Mouse (Mus musculus): Measurements from ENCODE around the gene Ssbp2. TPM values are rescaled to one million over a fixed set of nuclear protein-coding genes. Genes with fewer than 3 reads are reported as not detected.
A peak's percentile ranks its signal among the peaks of the same experiment; 100 is the strongest.

Gene Ssbp2
- polyA plus RNA-seq, 1 experiment = 18.1 TPM

DNA sequence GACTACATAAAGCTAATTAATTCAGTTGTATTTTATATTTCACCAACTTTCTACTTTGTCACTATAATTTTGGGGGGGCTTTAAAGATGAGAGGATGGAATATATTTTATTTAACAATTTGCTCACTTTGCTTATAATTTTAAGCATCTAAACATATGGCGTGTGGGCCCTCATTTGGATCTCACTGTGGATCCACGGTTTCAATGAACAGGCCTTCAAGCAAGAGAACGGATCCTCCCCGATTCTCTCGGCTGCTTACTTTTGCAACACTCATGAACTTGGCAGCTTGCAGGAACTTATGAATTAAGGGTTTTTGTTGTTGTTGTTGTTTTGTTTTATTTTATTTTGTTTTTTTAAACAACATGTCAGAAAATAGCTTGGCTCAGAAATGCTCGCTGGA lies 259.4 kb downstream of the Ssbp2 start:
- no peaks in the 10 kb centered on the region for H3K36me3 ChIP-seq (ENCODE audit: control insufficient read depth, insufficient read depth, low read length)
- no peak for TF ChIP-seq CTCF (conservative IDR thresholded peaks at IDR 0.05; ENCODE audit: insufficient read depth, insufficient read length, low read depth, low read length)
- TF ChIP-seq POLR2A (IDR thresholded peaks at IDR 0.05; ENCODE audit: low read depth, low read length) = no peak
- DNase-seq = no peak
- WGBS = 89% methylated on average over 6 of the region's 6 CpGs
- H3K27ac ChIP-seq (ENCODE audit: insufficient read depth, low read depth, low read length) = no peak overlapping the region
- H3K4me3 ChIP-seq (ENCODE audit: insufficient read depth, low read depth, low read length) = no peak overlapping the region
- H3K4me1 ChIP-seq (ENCODE audit: control insufficient read depth, insufficient read depth, low read length) = no peaks in the 10 kb centered on the region
- no peaks in the 10 kb centered on the region for H3K27me3 ChIP-seq (replicated peaks; ENCODE audit: control insufficient read depth, insufficient read depth, low read length)

DNA sequence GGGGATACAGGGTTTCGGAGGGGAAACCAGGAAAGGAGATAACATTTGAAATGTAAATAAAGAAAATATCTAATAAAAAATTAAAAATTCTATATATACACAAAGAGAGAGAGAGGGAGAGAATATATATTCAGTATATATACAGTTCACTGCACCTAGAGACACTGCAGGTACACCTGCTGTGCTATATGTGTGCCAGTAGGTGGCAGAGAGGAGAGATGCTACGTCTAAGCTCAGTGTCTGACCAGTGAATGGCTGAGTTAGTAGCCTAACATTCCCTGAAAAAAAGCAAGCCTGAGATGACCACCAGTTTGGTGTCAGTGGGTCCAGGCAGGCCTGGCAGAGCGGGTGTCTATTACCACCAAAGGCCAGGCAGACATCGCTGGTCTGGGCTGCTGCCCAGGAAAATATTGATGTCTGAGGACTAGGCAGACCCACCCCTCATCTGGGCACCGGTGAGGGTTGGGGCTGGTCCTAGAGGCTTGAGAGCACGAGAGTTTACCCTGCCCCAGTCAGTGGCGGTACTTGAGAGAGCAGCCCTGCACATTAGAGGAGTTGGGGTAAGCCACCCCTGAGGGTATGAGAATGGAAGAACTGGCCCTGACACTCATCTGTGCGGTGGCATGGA lies 263.1 kb downstream of the Ssbp2 start:
- Histone ChIP-seq H3K27me3 (replicated peaks; ENCODE audit: control insufficient read depth, insufficient read depth, low read length) (no peaks in the 10 kb centered on the region), H3K4me3 (ENCODE audit: insufficient read depth, low read depth, low read length) (no peak overlapping the region), H3K36me3 (ENCODE audit: control insufficient read depth, insufficient read depth, low read length) (no peaks in the 10 kb centered on the region), H3K27ac (ENCODE audit: insufficient read depth, low read depth, low read length) (no peak overlapping the region), H3K4me1 (ENCODE audit: control insufficient read depth, insufficient read depth, low read length) (no peaks in the 10 kb centered on the region)
- TF ChIP-seq CTCF (conservative IDR thresholded peaks at IDR 0.05; ENCODE audit: insufficient read depth, insufficient read length, low read depth, low read length) (peak; percentile 77), POLR2A (IDR thresholded peaks at IDR 0.05; ENCODE audit: low read depth, low read length) (no peak)
- peak; percentile 35 for DNase-seq
- 69% methylated on average over 8 of the region's 8 CpGs for WGBS

DNA sequence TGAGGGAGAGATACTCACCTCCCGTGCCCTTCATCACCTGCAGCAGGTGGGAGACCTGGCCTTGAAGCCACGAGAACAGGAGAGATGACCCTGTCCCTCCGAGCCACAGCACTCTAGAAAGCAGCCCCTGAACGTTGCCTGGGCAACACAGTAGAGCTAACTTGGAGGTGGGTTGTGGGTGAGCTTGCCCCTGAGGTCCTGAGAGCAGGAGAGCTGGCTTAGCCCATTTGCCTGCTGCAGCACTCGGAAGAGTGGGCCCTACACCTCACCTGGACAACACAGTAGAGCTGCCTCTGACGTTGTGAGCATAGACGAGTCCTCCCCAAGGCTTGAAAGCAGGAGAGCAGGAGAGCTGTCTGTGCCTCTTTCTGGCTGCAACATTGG lies 263.6 kb downstream of the Ssbp2 start:
- TF ChIP-seq POLR2A (IDR thresholded peaks at IDR 0.05; ENCODE audit: low read depth, low read length) = no peak
- no peak for TF ChIP-seq CTCF (conservative IDR thresholded peaks at IDR 0.05; ENCODE audit: insufficient read depth, insufficient read length, low read depth, low read length)
- H3K36me3 ChIP-seq (ENCODE audit: control insufficient read depth, insufficient read depth, low read length) = no peaks in the 10 kb centered on the region
- H3K27ac ChIP-seq (ENCODE audit: insufficient read depth, low read depth, low read length) = no peak overlapping the region
- 85% methylated on average over 7 of the region's 7 CpGs for WGBS
- DNase-seq = no peak
- no peaks in the 10 kb centered on the region for H3K4me1 ChIP-seq (ENCODE audit: control insufficient read depth, insufficient read depth, low read length)
- no peak overlapping the region for H3K4me3 ChIP-seq (ENCODE audit: insufficient read depth, low read depth, low read length)
- H3K27me3 ChIP-seq (replicated peaks; ENCODE audit: control insufficient read depth, insufficient read depth, low read length) = no peaks in the 10 kb centered on the region

- no peak for DNase-seq
- H3K4me3 ChIP-seq (ENCODE audit: insufficient read depth, low read depth, low read length) = no peak overlapping the region
- H3K27me3 ChIP-seq (replicated peaks; ENCODE audit: control insufficient read depth, insufficient read depth, low read length) = no peaks in the 10 kb centered on the region
- H3K27ac ChIP-seq (ENCODE audit: insufficient read depth, low read depth, low read length) = no peak overlapping the region
- 88% methylated on average over 3 of the region's 3 CpGs for WGBS
- no peaks in the 10 kb centered on the region for H3K36me3 ChIP-seq (ENCODE audit: control insufficient read depth, insufficient read depth, low read length)
- TF ChIP-seq POLR2A (IDR thresholded peaks at IDR 0.05; ENCODE audit: low read depth, low read length) = no peak
- TF ChIP-seq CTCF (conservative IDR thresholded peaks at IDR 0.05; ENCODE audit: insufficient read depth, insufficient read length, low read depth, low read length) = no peak
- no peaks in the 10 kb centered on the region for H3K4me1 ChIP-seq (ENCODE audit: control insufficient read depth, insufficient read depth, low read length)
Observed at GRCm38 (mm10) chr13:91724211-91724610, 264.1 kb downstream of the Ssbp2 start.

- Histone ChIP-seq H3K36me3 (ENCODE audit: control insufficient read depth, insufficient read depth, low read length) (no peaks in the 10 kb centered on the region), H3K4me1 (ENCODE audit: control insufficient read depth, insufficient read depth, low read length) (no peaks in the 10 kb centered on the region), H3K27me3 (replicated peaks; ENCODE audit: control insufficient read depth, insufficient read depth, low read length) (no peaks in the 10 kb centered on the region), H3K4me3 (ENCODE audit: insufficient read depth, low read depth, low read length) (no peak overlapping the region), H3K27ac (ENCODE audit: insufficient read depth, low read depth, low read length) (no peak overlapping the region)
- no peak for DNase-seq
- TF ChIP-seq POLR2A (IDR thresholded peaks at IDR 0.05; ENCODE audit: low read depth, low read length) (no peak), CTCF (conservative IDR thresholded peaks at IDR 0.05; ENCODE audit: insufficient read depth, insufficient read length, low read depth, low read length) (no peak)
- whole genome bisulfite sequencing = 72% methylated on average over 3 of the region's 3 CpGs
Observed at GRCm38 (mm10) chr13:91725130-91725529, 265.0 kb downstream of the Ssbp2 start.

DNA sequence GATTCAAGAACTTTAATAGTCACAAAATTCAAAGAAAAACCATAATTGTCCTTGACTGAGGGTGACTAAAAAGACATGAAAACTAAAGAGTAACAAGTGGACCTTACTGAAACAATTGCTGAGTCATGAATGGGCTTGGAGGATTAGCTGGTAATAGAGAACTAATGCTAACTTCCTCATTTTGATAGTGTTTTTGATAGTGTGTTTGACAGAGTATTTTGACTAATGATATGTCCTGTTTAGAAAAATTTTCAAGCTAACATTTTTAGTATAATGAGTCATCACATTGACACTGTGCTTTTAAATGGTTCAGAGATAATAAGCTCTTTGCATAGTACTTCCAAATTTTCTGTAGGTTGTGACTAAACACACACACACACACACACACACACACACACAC lies 267.8 kb downstream of the Ssbp2 start:
- TF ChIP-seq CTCF (conservative IDR thresholded peaks at IDR 0.05; ENCODE audit: insufficient read depth, insufficient read length, low read depth, low read length) (no peak), POLR2A (IDR thresholded peaks at IDR 0.05; ENCODE audit: low read depth, low read length) (no peak)
- no peak for DNase-seq
- Histone ChIP-seq H3K27ac (ENCODE audit: insufficient read depth, low read depth, low read length) (no peak overlapping the region), H3K36me3 (ENCODE audit: control insufficient read depth, insufficient read depth, low read length) (no peaks in the 10 kb centered on the region), H3K4me1 (ENCODE audit: control insufficient read depth, insufficient read depth, low read length) (no peaks in the 10 kb centered on the region), H3K27me3 (replicated peaks; ENCODE audit: control insufficient read depth, insufficient read depth, low read length) (no peaks in the 10 kb centered on the region), H3K4me3 (ENCODE audit: insufficient read depth, low read depth, low read length) (no peak overlapping the region)

- DNase-seq = no peak
- WGBS = 92% methylated on average over 1 of the region's 1 CpGs
- H3K36me3 ChIP-seq (ENCODE audit: control insufficient read depth, insufficient read depth, low read length) = no peaks in the 10 kb centered on the region
- H3K4me1 ChIP-seq (ENCODE audit: control insufficient read depth, insufficient read depth, low read length) = 0 out of 2 replicates have a peak, but pooled peaks cover 5% of the 10 kb centered on the region
- TF ChIP-seq CTCF (conservative IDR thresholded peaks at IDR 0.05; ENCODE audit: insufficient read depth, insufficient read length, low read depth, low read length) (no peak), POLR2A (IDR thresholded peaks at IDR 0.05; ENCODE audit: low read depth, low read length) (no peak)
- H3K27ac ChIP-seq (ENCODE audit: insufficient read depth, low read depth, low read length) = no peak overlapping the region
- no peaks in the 10 kb centered on the region for H3K27me3 ChIP-seq (replicated peaks; ENCODE audit: control insufficient read depth, insufficient read depth, low read length)
- no peak overlapping the region for H3K4me3 ChIP-seq (ENCODE audit: insufficient read depth, low read depth, low read length)
Observed at GRCm38 (mm10) chr13:91737191-91737590, 277.1 kb downstream of the Ssbp2 start.

All from kidney, adult 2 months (tissue).